Mouse (Mus musculus) kidney, embryonic 15.5 days (tissue): Measurements from ENCODE around the gene Gm30191. TPM values are rescaled to one million over a fixed set of nuclear protein-coding genes. Genes with fewer than 3 reads are reported as not detected.
A peak's percentile ranks its signal among the peaks of the same experiment; 100 is the strongest.

Experiments
- ATAC-seq: fragments of 200-750 bp; cut with Nextera tagmentation; replicated peaks from 2 replicates; pipeline ENCODE4 v1.8.0; 2017; ENCODE audit warnings: moderate TSS enrichment; ENCODE audit not compliant: low FRiP score
- H3K27ac ChIP-seq: fragments of 300-500 bp; sonication (generic); 2 replicates; pipeline ENCODE4 v1.5.1; 2015; ENCODE audit warnings: mild to moderate bottlenecking, inconsistent platforms
- H3K27me3 ChIP-seq: fragments of 300-500 bp; sonication (generic); 2 replicates; pipeline ENCODE4 v1.6.1; 2015; ENCODE audit warnings: inconsistent platforms
- H3K36me3 ChIP-seq: fragments of 300-500 bp; sonication (generic); 2 replicates; pipeline ENCODE4 v1.6.1; 2015; ENCODE audit warnings: inconsistent platforms
- H3K4me1 ChIP-seq: fragments of 300-500 bp; sonication (generic); 2 replicates; pipeline ENCODE4 v1.6.1; 2015; ENCODE audit warnings: inconsistent platforms
- H3K4me2 ChIP-seq: fragments of 300-500 bp; sonication (generic); 2 replicates; pipeline ENCODE4 v1.6.1; 2015; ENCODE audit warnings: moderate library complexity, mild to moderate bottlenecking, inconsistent platforms
- H3K4me3 ChIP-seq: fragments of 300-500 bp; sonication (generic); replicated peaks from 2 replicates; pipeline ENCODE4 v1.5.1; 2015; ENCODE audit warnings: mild to moderate bottlenecking, inconsistent platforms
- H3K9ac ChIP-seq: fragments of 300-500 bp; sonication (generic); 2 replicates; pipeline ENCODE4 v1.6.1; 2015; ENCODE audit warnings: mild to moderate bottlenecking, inconsistent platforms
- H3K9me3 ChIP-seq: fragments of 300-500 bp; sonication (generic); replicated peaks from 2 replicates; pipeline ENCODE4 v1.6.1; 2016; ENCODE audit warnings: inconsistent platforms
- WGBS: fragments of 180-500 bp; shearing (Covaris S2); methylation state at CpG from one replicate; pipeline ENCODE4 v1.1.7; 2015; ENCODE audit warnings: mixed read lengths; 5-methylcytosine and 5-hydroxymethylcytosine counted together
- polyA plus RNA-seq: library from polyadenylated mRNA; unstranded; fragments of >200 nt; fragmentation: Nextera tagmentation; extraction: Ambion mirVana; gene quantifications from 2 replicates; pipeline ENCODE4 v1.2.1, GENCODE M21; 2015

The Gm30191 gene
- polyA plus RNA-seq = not detected in 2 replicates

DNA sequence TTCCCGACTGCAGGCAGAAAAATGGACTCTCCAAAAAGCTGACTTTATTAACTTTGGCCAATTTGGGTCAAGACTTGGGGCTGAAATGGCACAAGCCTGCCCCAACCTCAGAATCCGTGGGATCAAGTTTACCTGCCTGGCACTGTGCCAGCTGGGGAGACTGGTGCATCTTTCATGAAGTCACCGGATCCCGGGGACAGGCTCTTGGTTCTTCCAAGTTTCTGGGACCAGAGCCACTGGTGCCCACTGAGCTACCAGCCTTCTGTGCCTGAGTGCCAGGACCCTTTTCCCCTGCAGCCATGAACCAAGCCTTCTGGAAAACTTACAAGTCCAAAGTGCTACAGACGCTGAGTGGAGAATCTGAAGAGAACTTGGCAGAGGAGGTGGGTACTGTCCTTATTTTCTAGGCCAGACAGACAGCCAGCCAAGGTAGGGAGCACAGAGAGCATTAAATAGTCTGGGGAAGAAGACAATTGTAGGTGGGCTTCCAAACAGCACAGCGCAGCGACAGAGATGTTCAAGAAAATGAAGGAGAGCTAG lies at the start of gene Gm30191:
Gene Gm30191 (plus strand): TSS at position 217 of the 540 bp plus-strand sequence.
- H3K9me3 ChIP-seq = no peaks in the 10 kb centered on the region
- H3K4me1 ChIP-seq = peaks cover 49% of the 10 kb centered on the region
- H3K36me3 ChIP-seq = peaks cover 7% of the 10 kb centered on the region; the same call in 1 of the 2 replicates
- H3K4me3 ChIP-seq = peak within 1 kb of the TSS; percentile 61
- no peak for ATAC-seq
- no peak within 1 kb of the TSS for H3K9ac ChIP-seq
- WGBS = 77% methylated on average over 7 of the region's 7 CpGs
- no peak within 1 kb of the TSS for H3K27ac ChIP-seq
- H3K4me2 ChIP-seq = peak within 1 kb of the TSS; percentile 79
- H3K27me3 ChIP-seq = peaks cover 56% of the 10 kb centered on the region

- H3K9me3 ChIP-seq = no peaks in the 10 kb centered on the region
- WGBS = 80% methylated on average over 2 of the region's 2 CpGs
- H3K27ac ChIP-seq = no peak overlapping the region
- H3K9ac ChIP-seq = no peak overlapping the region
- H3K4me2 ChIP-seq = no peak overlapping the region
- H3K36me3 ChIP-seq = no peaks in the 10 kb centered on the region
- H3K4me3 ChIP-seq = no peak overlapping the region
- ATAC-seq = no peak
- no peaks in the 10 kb centered on the region for H3K27me3 ChIP-seq
- no peaks in the 10 kb centered on the region for H3K4me1 ChIP-seq
Observed at GRCm38 (mm10) chr4:134199371-134199770, 47.4 kb upstream of the Gm30191 start.

DNA sequence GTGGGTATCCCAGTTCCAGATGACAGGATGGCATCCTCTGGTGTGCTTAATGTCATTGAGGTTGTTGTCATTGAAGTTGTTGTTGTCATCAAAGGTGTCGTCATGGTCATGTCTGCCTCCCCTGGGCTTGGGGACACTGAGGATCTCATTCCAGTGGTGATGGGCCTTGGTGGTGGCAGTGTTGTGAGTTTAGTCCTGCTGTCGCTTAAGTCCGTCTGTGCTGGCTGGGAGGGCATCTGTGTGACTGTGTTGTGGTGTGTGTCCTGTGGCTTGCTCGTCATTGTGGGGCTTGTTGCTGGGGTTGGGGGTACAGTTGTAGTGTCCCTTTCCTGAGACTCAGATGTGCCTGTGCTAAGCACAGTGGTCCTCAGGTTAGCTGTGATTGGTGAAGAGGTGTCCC lies 43.8 kb upstream of the Gm30191 start, which contains the start of gene Gm7534:
Gene Gm7534 (minus strand): TSS at position 101 of the 400 bp plus-strand sequence.
- 92% methylated on average over 4 of the region's 4 CpGs for WGBS

DNA sequence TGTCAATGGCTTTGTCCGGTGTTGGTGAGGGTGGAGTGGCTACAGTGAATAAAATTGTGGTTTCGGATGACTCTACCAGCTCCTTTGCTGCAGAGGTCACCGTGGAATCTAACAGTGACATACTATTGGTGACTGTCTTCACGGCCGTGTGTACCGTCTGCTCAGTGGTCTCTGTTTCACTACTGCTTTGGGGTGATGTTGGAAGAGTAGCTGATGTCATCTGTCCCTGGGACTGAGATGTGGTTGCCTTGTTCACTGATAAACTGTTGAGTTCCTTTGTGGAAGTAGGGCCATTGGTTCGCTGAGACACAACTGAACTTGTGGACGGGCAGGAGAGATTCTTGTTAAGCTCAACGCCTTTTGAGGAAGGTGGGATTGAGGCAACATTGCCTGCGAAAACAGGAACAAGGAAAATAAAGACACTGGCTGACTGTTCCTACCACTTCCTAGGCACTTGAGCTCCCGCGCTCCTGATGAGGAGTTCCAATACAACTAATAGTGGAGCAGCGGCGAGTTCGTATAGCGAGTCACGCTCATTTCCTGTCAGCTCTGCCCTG lies 43.3 kb upstream of the Gm30191 start:
- H3K9me3 ChIP-seq = no peaks in the 10 kb centered on the region
- H3K36me3 ChIP-seq = no peaks in the 10 kb centered on the region

More for the DNA sequence above, 43.8 kb upstream of the Gm30191 start, which contains the start of gene Gm7534:
- Histone ChIP-seq H3K4me2 (no peak within 1 kb of the TSS), H3K9ac (no peak within 1 kb of the TSS), H3K27me3 (no peaks in the 10 kb centered on the region), H3K27ac (no peak within 1 kb of the TSS), H3K4me3 (no peak within 1 kb of the TSS), H3K4me1 (peaks cover 8% of the 10 kb centered on the region), H3K9me3 (no peaks in the 10 kb centered on the region), H3K36me3 (no peaks in the 10 kb centered on the region)
- no peak for ATAC-seq

GRCm38 (mm10) chr4:134206488-134207053 lies 40.2 kb upstream of the Gm30191 start:
- no peak overlapping the region for H3K4me2 ChIP-seq
- ATAC-seq = peak; percentile 66; the same call in 1 of the 2 replicates
- H3K36me3 ChIP-seq = no peaks in the 10 kb centered on the region
- H3K27me3 ChIP-seq = no peaks in the 10 kb centered on the region
- H3K27ac ChIP-seq = peak overlapping the region; percentile 81
- H3K4me1 ChIP-seq = peaks cover 8% of the 10 kb centered on the region
- 19% methylated on average over 6 of the region's 6 CpGs for WGBS
- no peak overlapping the region for H3K9ac ChIP-seq
- no peak overlapping the region for H3K4me3 ChIP-seq
- H3K9me3 ChIP-seq = no peaks in the 10 kb centered on the region

More for the DNA sequence above, 43.3 kb upstream of the Gm30191 start:
- Histone ChIP-seq H3K4me2 (no peak overlapping the region), H3K4me3 (no peak overlapping the region), H3K4me1 (peaks cover 8% of the 10 kb centered on the region), H3K27ac (no peak overlapping the region), H3K27me3 (no peaks in the 10 kb centered on the region), H3K9ac (no peak overlapping the region)
- no peak for ATAC-seq
- WGBS = 70% methylated on average over 17 of the region's 17 CpGs

DNA sequence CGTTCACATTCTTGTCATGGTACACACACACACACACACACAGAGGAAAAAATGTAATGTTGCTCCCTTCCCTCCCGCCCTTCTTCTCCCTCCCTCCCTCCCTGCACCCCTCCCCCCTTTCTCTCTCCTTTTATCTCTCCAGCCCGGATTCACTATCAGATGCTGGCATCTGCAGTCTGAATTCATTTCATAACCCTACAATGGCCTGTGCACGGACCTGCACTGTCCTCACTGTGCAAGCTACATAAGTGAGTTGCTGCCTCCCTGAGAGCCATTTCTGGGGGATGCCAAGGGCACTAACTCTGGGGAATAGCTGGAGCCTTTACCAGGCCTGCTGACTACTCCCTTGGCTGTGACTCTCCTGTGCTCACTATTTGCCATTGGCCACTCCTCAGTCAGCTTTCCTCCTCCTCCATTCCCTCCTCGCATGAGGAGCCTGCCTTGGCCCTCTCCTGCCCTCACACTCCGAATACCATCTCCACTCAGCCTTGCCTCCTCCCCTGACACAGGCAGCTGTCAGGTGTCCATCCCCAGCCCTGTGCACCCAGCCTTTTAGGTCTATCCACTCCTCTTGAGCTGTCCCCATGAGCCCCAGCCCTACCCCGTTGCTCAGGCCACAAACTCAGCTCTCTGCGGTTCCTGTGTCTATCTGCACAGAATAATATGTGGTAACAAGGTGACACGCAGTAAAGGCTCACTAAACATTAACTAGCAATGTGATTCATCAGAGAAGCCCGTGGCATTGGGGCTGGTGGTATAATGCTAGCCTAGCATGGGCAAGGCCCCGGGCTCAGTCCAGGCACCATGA lies 23.7 kb upstream of the Gm30191 start:
- no peaks in the 10 kb centered on the region for H3K36me3 ChIP-seq
- H3K9ac ChIP-seq = no peak overlapping the region
- H3K27ac ChIP-seq = peak overlapping the region; percentile 89
- no peak overlapping the region for H3K4me3 ChIP-seq
- ATAC-seq = peak; percentile 82
- peak overlapping the region; percentile 30; the same call in 1 of the 2 replicates for H3K4me2 ChIP-seq
- no peaks in the 10 kb centered on the region for H3K9me3 ChIP-seq
- no peaks in the 10 kb centered on the region for H3K27me3 ChIP-seq
- WGBS = 50% methylated on average over 11 of the region's 11 CpGs
- peaks cover 15% of the 10 kb centered on the region for H3K4me1 ChIP-seq

GRCm38 (mm10) chr4:134227194-134227593 lies 19.5 kb upstream of the Gm30191 start, which contains the start of gene Catsper4:
Gene Catsper4, minus strand, starts transcription at chr4:134227383.
- H3K4me2 ChIP-seq = no peak within 1 kb of the TSS
- H3K27ac ChIP-seq = no peak within 1 kb of the TSS
- ATAC-seq = no peak
- no peak within 1 kb of the TSS for H3K9ac ChIP-seq
- H3K9me3 ChIP-seq = no peaks in the 10 kb centered on the region
- H3K36me3 ChIP-seq = no peaks in the 10 kb centered on the region
- 67% methylated on average over 8 of the region's 8 CpGs for WGBS
- no peak within 1 kb of the TSS for H3K4me3 ChIP-seq
- H3K27me3 ChIP-seq = no peaks in the 10 kb centered on the region
- H3K4me1 ChIP-seq = peaks cover 17% of the 10 kb centered on the region

GRCm38 (mm10) chr4:134230431-134230830 lies 16.3 kb upstream of the Gm30191 start:
- Histone ChIP-seq H3K4me2 (no peak overlapping the region), H3K9me3 (no peaks in the 10 kb centered on the region), H3K27ac (no peak overlapping the region), H3K4me1 (peaks cover 7% of the 10 kb centered on the region; the same call in 1 of the 2 replicates), H3K4me3 (no peak overlapping the region), H3K9ac (no peak overlapping the region), H3K36me3 (no peaks in the 10 kb centered on the region), H3K27me3 (no peaks in the 10 kb centered on the region)
- no peak for ATAC-seq
- WGBS = 30% methylated on average over 8 of the region's 8 CpGs

DNA sequence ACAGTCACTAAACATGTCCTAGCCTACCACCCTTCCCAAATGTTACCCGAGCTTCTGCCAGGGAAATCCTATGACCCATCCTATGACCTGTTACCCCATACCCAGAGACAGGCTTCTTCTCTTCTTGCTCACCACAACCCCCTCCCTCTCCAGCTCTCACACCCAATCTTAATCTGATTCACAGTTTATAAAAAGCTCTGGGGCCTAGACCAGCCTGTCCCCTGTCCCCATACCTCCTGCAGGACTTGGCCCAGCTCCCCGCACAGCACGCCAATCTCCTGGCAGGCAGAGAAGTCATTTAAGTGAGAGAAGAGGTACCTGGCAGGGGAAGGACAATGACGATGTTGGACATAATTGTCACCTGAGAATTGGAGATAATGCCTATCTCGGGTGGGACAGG lies 11.9 kb upstream of the Gm30191 start:
- Histone ChIP-seq H3K27me3 (peaks cover 12% of the 10 kb centered on the region), H3K4me1 (peaks cover 28% of the 10 kb centered on the region), H3K4me3 (no peak overlapping the region), H3K9me3 (no peaks in the 10 kb centered on the region), H3K9ac (no peak overlapping the region), H3K36me3 (no peaks in the 10 kb centered on the region), H3K27ac (no peak overlapping the region), H3K4me2 (no peak overlapping the region)
- WGBS = 78% methylated on average over 5 of the region's 5 CpGs
- ATAC-seq = no peak

DNA sequence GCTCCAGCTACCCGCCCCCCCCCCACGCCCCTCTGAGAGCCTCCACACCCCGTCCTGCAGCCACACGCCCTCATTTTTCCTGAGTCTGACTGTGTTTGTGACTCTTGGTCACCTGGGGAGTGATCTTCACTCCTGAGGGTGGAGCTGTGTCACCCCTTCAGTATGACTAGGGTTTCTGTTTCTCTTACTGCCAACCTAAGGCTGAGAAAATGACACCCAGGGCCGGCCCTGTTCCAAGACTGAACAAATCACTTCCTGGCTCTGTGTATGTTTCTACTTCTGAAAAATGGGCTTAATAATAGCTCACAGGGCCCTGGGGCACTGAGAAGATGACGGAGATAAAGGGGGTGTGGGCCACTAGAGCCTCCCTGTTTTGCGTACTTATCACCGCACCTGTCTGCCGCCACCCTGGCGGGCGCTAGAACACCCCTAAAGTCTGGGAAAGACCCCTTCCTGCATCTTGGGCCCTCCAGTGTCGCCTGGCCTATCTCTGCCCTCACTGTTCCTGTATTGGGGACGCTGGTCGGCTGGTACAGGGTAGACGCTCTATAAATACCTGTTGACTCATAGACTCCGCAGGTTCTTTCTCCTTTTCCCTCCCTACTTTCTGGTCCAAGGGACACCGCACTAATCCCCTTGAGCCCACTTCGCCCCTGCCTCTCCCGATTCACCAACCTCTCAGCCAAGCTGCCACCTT lies 9.0 kb upstream of the Gm30191 start:
- no peaks in the 10 kb centered on the region for H3K36me3 ChIP-seq
- peak overlapping the region; percentile 66 for H3K27ac ChIP-seq
- no peaks in the 10 kb centered on the region for H3K9me3 ChIP-seq
- H3K4me1 ChIP-seq = peaks cover 23% of the 10 kb centered on the region
- peak overlapping the region; percentile 64 for H3K4me2 ChIP-seq
- peak; percentile 44 for ATAC-seq
- 27% methylated on average over 19 of the region's 19 CpGs for WGBS
- peak overlapping the region; percentile 43 for H3K4me3 ChIP-seq
- peak overlapping the region; percentile 27; the same call in 1 of the 2 replicates for H3K9ac ChIP-seq
- H3K27me3 ChIP-seq = peaks cover 12% of the 10 kb centered on the region

DNA sequence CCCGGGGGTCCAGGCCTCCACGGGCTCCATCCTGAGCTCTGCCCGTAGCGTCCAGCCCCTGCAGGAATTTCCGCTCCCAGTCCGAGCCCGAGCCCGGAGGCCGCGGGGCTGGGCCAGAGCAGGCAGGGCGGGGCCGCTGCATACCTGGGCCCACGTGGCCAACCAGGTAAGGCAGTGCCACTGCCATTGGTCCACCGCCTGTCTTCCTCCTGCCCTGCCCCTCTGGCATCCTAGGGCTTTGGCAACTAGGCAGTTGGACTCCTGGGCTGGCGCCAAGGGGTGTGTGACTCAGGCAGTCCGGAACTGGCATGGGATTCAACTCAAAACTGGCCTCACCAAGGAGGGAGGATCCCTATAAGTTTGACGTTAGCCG lies 8.5 kb upstream of the Gm30191 start, which contains the start of gene Cnksr1:
Gene Cnksr1 (minus strand): TSS at position 121 of the 373 bp plus-strand sequence.
- ATAC-seq = peak; percentile 85
- Histone ChIP-seq H3K4me2 (peak within 1 kb of the TSS; percentile 64), H3K9ac (peak within 1 kb of the TSS; percentile 27; the same call in 1 of the 2 replicates), H3K4me3 (peak within 1 kb of the TSS; percentile 43), H3K9me3 (no peaks in the 10 kb centered on the region), H3K27ac (peak within 1 kb of the TSS; percentile 66), H3K27me3 (peaks cover 12% of the 10 kb centered on the region), H3K36me3 (peaks cover 3% of the 10 kb centered on the region; the same call in 1 of the 2 replicates), H3K4me1 (peaks cover 23% of the 10 kb centered on the region)
- WGBS = 2% methylated on average over 18 of the region's 18 CpGs
